Mouse (Mus musculus): ENCODE results near the gene Ocel1. TPM values are rescaled to one million over a fixed set of nuclear protein-coding genes. Genes with fewer than 3 reads are reported as not detected.
A peak's percentile ranks its signal among the peaks of the same experiment; 100 is the strongest.

The Ocel1 gene
- polyA plus RNA-seq, 1 experiment from 2014 or later = 4.4 TPM

DNA sequence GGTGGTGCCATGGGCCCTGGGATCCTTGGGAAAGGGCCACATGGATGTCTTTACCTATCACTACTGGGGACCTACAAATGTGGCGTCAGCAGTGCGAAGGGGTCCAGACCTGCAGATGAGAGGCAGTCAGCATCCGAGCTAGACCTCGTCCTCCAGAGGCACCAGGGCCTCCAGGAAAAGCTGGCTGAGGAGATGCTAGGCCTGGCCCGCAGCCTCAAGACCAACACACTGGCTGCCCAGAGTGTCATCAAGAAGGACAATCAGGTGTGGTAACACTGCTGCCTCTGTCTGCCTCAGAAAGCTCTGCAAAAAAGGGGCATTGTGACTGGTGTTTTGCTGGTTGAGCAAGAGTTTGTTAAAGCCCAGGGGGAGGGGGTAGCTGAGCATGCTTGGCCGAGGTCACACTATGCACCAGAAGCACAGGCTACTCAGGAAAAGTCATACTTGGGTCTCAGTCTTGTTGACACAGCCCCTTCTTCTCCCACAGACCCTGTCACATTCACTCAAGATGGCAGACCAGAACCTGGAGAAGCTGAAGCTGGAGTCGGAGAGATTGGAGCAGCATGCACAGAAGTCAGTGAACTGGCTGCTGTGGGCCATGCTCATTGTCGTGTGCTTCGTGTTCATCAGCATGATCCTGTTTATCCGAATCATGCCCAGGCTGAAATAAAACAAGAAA, 1.9 kb upstream of the Ocel1 start:
- Histone ChIP-seq H3K27me3 (no peaks in the 10 kb centered on the region), H3K4me3 (replicated peaks) (no peak overlapping the region), H3K27ac (no peak overlapping the region), H3K4me2 (no peak overlapping the region), H3K9ac (no peak overlapping the region), H3K36me3 (replicated peaks) (peaks cover 21% of the 10 kb centered on the region), H3K4me1 (peaks cover 24% of the 10 kb centered on the region), H3K9me3 (no peaks in the 10 kb centered on the region)
- 94% methylated on average over 10 of the region's 10 CpGs for WGBS
- no peak for ATAC-seq (ENCODE audit: low FRiP score)

DNA sequence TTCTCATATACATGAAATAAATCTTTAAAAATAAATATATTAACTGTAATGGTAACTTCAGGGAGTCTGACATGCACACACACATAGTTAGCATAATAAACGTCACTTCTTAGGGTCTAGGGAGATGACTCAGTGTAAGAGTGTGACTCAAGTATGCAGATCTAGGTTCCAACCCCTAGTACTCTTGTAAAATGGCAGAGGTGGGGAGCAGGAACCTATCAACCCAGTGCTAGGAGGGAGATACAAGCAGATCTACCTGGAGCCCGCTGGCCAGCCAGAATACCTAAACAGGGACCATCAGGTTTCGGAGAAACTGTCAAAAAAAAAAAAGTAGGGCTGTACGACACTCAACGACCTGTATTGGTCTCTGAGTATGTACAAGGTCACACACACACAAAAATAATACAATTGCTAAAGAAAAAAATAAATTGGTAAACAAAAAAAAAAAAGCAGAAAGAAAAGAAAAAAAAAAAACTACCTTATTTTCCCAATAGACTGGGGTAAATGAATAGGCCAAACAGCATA, 325 bp upstream of the Ocel1 start:
- Histone ChIP-seq H3K9ac (no peak overlapping the region), H3K36me3 (replicated peaks) (peaks cover 28% of the 10 kb centered on the region), H3K27me3 (no peaks in the 10 kb centered on the region), H3K9me3 (no peaks in the 10 kb centered on the region), H3K27ac (no peak overlapping the region), H3K4me2 (peak overlapping the region; percentile 47), H3K4me3 (replicated peaks) (peak overlapping the region; percentile 71), H3K4me1 (peaks cover 30% of the 10 kb centered on the region)
- no peak for ATAC-seq (ENCODE audit: low FRiP score)
- 29% methylated on average over 5 of the region's 5 CpGs for WGBS

DNA sequence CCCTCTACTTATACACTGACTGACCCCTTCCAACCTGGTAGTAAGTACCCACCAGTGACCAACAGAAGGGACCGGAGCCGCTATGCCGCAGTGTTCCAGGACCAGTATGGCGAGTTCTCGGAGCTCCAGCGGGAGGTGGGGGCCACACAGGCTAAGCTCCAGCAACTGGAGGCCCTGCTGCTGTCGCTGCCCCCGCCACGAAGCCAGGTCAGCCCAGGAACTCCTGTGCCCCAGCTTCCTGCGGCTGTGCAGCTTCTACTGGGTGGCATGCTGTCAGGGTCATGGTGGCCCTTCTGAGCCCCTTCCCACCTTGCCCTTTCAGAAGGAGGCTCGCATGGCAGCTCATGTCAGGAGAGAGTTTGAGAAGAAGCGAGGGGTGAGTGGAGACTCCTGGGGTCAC, 1.3 kb downstream of the Ocel1 start:
- H3K27me3 ChIP-seq = peaks cover 12% of the 10 kb centered on the region; the same call in 1 of the 2 replicates
- peaks cover 29% of the 10 kb centered on the region for H3K36me3 ChIP-seq (replicated peaks)
- no peak overlapping the region for H3K9ac ChIP-seq
- H3K4me3 ChIP-seq (replicated peaks) = no peak overlapping the region
- no peak overlapping the region for H3K4me2 ChIP-seq
- peaks cover 36% of the 10 kb centered on the region for H3K4me1 ChIP-seq
- WGBS = 86% methylated on average over 12 of the region's 12 CpGs
- no peaks in the 10 kb centered on the region for H3K9me3 ChIP-seq
- ATAC-seq (ENCODE audit: low FRiP score) = no peak
- no peak overlapping the region for H3K27ac ChIP-seq

DNA sequence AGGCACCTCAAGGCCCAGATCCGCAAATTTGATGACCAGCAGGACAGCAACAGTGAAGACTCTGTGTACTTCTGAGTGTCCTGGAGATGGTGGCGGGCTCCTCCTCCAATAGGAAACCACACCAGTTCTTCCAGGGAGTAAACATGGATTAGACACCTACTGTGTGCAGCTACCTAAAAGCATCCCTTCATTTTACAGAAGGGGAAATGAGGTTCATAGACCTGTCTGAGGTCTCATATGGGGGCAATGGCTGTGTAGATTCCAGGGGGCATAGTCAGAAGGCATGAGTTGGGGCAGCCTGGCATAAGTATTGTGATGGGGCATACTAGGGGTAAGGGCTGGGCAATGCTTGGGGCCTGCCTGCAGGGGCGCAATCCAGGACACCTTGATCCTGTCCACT, 1.9 kb downstream of the Ocel1 start:
- H3K4me3 ChIP-seq (replicated peaks) = no peak overlapping the region
- H3K4me2 ChIP-seq = no peak overlapping the region
- 86% methylated on average over 3 of the region's 3 CpGs for WGBS
- no peaks in the 10 kb centered on the region for H3K9me3 ChIP-seq
- H3K9ac ChIP-seq = no peak overlapping the region
- H3K27ac ChIP-seq = no peak overlapping the region
- peaks cover 31% of the 10 kb centered on the region for H3K4me1 ChIP-seq
- H3K36me3 ChIP-seq (replicated peaks) = peaks cover 34% of the 10 kb centered on the region
- peaks cover 18% of the 10 kb centered on the region for H3K27me3 ChIP-seq
- ATAC-seq (ENCODE audit: low FRiP score) = no peak

DNA sequence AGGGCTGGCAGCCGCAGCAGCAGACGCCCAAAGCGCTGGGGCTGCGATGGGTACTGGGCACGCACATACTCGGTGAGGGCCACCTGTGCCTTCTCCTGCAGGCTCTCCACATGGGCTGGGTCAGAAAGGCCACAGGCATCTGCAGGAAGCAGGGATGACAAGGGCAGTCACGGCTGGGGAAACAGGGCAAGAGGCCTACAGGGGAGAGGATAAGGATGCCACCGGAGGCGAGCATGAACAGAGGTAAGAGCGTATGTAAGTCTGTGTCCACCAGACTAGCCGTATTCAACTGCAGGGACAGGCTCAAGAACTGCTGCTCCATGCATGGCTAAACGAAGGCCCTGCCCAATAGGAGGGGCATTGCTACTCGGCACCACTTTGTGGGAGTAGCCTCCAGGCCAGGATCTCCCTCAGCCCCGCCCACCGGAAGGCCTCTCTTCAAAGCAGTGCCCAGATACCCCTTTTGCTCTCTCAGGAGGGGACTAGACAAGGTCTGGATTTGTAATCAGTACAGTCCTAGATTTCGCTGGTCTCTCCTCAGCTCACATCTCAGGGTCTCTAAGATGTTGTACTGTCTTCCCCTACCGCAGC, 3.6 kb downstream of the Ocel1 start:
- peak overlapping the region; percentile 25; the same call in 1 of the 2 replicates for H3K9ac ChIP-seq
- 78% methylated on average over 17 of the region's 17 CpGs for WGBS
- H3K36me3 ChIP-seq (replicated peaks) = peaks cover 24% of the 10 kb centered on the region
- no peaks in the 10 kb centered on the region for H3K9me3 ChIP-seq
- no peak overlapping the region for H3K4me3 ChIP-seq (replicated peaks)
- H3K4me2 ChIP-seq = no peak overlapping the region
- ATAC-seq (ENCODE audit: low FRiP score) = no peak
- H3K4me1 ChIP-seq = peaks cover 42% of the 10 kb centered on the region
- H3K27ac ChIP-seq = peak overlapping the region; percentile 5; the same call in 1 of the 2 replicates
- peaks cover 26% of the 10 kb centered on the region for H3K27me3 ChIP-seq

DNA sequence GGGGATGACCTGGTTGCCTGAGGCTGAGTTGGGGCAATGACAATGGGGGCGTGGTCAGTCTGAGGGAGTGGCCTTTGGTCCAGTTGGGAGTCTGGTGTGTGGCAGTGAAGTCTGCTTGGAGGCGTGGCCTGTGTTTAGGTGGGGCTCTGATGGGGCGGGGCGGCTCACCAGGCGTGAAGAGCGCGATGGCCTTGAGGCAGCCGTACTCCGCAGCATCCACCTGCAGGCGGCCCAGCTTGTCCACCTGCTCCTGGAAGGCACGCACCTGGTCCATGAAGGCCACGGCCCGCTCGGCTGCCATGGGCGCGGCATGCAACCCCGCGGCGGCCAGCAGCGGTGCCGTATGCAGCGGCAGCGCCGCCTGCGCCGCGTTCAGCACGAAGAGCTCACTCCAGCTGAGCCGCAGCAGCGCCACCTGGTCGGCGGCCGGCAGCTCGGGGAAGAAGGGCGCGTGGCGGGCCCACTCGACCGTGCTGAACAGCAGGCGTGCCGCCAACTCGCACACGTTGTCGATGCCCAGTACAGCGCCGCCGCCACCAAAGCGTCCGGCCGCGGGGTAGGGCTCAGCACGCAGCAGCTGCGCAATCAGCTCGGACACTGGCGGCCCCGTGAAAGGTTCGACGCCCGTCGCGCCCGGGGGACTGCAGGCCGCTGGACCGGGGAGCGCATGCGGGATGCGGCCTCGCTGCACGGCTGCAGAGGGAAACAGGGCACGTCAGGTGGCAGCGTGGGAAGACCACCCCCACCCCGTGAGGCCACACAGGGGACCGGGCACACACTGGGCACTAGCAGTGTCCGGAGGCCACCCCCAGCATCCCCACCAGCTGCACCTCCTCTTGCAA, 4.7 kb downstream of the Ocel1 start:
- Histone ChIP-seq H3K4me3 (replicated peaks) (peak overlapping the region; percentile 36), H3K4me1 (peaks cover 49% of the 10 kb centered on the region), H3K27me3 (peaks cover 30% of the 10 kb centered on the region), H3K4me2 (peak overlapping the region; percentile 60), H3K27ac (peak overlapping the region; percentile 65), H3K36me3 (replicated peaks) (peaks cover 21% of the 10 kb centered on the region), H3K9me3 (no peaks in the 10 kb centered on the region), H3K9ac (peak overlapping the region; percentile 49)
- peak; percentile 7; the same call in 1 of the 2 replicates for ATAC-seq (ENCODE audit: low FRiP score)
- 3% methylated on average over 74 of the region's 74 CpGs for WGBS

DNA sequence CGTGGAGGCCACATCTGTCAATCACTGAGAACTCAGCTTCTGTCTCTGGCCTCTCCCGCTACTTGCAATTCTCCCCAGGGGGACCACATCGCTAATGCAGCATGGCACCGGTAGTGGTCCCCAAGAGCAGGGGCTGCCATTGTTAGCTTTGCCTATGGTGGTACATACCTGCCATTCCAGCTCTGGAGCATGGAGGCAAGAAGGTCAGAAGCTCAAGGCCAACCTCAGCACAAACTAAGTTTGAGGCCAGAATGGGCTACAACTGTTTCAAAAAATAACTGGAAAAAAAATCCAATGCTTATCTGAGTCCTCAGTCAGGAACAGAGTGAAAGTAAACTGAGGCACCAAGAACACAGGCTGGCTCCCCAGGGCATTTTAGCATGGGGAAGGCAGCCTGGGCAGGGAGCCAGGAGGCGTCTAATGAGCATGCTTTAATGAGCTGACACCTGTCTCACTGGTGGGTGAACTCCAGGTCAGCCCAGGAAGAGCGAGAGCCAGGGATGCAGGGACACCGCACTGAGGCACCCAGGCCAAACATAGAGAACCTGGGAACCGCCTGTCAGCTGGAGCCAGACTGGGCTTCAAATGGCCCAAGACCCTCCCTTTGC, 5.4 kb downstream of the Ocel1 start:
- Histone ChIP-seq H3K4me3 (replicated peaks) (peak overlapping the region; percentile 36), H3K27me3 (peaks cover 35% of the 10 kb centered on the region), H3K9me3 (no peaks in the 10 kb centered on the region), H3K4me1 (peaks cover 55% of the 10 kb centered on the region), H3K36me3 (replicated peaks) (peaks cover 21% of the 10 kb centered on the region), H3K27ac (no peak overlapping the region), H3K4me2 (peak overlapping the region; percentile 60), H3K9ac (peak overlapping the region; percentile 49)
- 36% methylated on average over 8 of the region's 8 CpGs for WGBS
- no peak for ATAC-seq (ENCODE audit: low FRiP score)

DNA sequence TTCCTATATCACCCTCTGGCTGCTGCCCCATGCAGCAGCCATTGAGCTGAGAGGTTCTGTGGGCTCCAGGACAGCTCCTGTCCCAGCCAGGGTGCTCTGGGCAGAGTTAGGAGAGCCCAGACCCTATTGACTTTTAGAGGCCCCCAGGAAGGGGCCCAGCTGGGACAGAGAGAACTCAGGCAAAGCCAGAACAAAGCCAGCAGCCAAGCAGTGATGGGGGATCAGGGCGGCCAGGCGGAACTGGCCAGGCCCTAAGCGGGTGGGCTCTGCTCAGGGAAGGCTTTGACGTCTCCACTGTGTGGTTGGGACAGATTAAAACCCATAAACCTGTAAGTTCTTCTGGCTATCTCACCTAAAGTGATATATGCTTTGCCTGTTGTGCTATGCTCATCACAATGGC, 7.9 kb downstream of the Ocel1 start:
- Histone ChIP-seq H3K36me3 (replicated peaks) (peaks cover 14% of the 10 kb centered on the region), H3K4me3 (replicated peaks) (no peak overlapping the region), H3K27me3 (peaks cover 35% of the 10 kb centered on the region), H3K4me1 (peaks cover 72% of the 10 kb centered on the region), H3K9me3 (no peaks in the 10 kb centered on the region), H3K9ac (no peak overlapping the region), H3K27ac (no peak overlapping the region), H3K4me2 (peak overlapping the region; percentile 98)
- ATAC-seq (ENCODE audit: low FRiP score) = no peak
- 15% methylated on average over 4 of the region's 4 CpGs for WGBS

DNA sequence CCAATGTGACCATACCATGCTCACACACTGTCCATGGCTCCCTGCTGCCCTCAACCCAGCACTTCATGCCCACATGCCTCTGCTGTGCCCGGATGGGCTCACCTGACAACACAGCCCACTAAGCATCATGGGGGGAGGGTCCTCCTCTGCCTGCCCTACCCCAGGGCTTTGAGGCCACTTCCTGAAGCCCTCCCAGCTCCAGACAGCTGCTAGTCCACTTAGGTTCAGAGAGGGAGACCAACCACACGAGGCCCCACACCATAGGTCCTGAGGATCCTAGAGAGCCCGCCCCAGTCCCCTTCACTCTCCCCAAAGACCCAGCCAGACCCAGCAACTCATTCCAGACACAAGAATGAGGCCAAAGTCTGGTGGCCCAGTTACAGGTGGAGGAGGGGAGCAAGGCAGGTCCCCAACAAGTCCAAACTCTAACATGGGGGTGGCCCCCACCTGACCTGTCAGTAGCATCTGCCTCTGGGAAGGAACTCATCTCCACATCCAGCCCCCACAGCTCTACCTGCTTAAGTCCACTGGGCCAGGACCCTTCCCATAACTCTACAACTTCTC, 8.5 kb downstream of the Ocel1 start:
- peaks cover 35% of the 10 kb centered on the region for H3K27me3 ChIP-seq

DNA sequence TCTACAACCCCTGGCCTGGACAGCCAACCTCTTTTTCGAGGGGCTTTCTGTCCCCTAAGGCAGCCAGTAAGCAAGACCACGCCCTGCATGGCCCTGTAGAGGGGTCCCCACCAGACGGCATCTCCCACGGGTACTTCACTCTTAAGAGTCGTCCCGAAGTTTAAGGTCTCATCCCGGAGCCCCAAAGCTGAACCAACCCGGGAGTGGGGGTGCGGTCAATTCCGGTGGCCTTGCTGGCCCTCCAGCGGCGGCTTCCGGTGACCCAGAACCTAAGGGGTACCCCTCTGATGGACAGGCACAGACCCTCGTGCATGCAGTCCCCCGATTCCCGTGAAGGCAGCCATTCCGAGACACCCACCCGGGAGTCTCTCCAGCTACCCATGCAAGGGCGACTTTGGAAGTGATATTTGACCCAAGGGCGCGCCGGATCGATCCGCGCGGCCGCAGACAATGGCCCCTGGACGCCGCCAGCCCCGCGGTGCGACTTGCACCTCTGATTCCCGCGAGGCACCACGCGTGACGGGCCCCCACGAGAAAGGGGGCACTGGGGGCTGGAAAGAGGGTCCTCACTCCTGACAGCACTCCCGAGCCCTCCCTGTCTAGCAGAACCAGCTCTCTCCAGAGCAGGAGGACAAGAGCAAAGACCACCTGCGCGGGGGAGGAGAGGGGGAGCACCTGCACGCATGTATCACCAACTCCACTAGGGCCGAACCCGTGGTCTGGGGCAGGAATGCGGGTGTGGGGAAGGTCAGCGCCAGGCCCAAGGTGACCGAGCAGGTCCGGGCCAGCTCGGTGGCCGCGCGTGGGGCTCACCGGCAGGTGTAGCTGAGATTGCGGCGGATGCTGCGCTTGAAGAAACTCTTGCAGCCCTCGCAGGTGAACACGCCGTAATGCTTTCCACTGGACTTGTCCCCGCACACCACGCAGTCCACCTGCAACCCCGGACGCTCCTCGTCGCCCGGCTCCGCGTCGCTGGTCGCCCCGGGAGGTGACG, 9.4 kb downstream of the Ocel1 start:
- Histone ChIP-seq H3K4me3 (replicated peaks) (peak overlapping the region; percentile 75), H3K27me3 (peaks cover 35% of the 10 kb centered on the region), H3K9ac (peak overlapping the region; percentile 80), H3K36me3 (replicated peaks) (peaks cover 6% of the 10 kb centered on the region), H3K4me2 (peak overlapping the region; percentile 98), H3K27ac (0 out of 2 replicates have a peak overlapping the region, but pooled peaks have one; percentile 89), H3K9me3 (no peaks in the 10 kb centered on the region), H3K4me1 (peaks cover 68% of the 10 kb centered on the region)
- WGBS = 1% methylated on average over 72 of the region's 72 CpGs
- ATAC-seq (ENCODE audit: low FRiP score) = no peak

More for the DNA sequence above, 8.5 kb downstream of the Ocel1 start:
- 39% methylated on average over 3 of the region's 3 CpGs for WGBS
- Histone ChIP-seq H3K27ac (no peak overlapping the region), H3K9me3 (no peaks in the 10 kb centered on the region), H3K9ac (peak overlapping the region; percentile 80), H3K4me2 (peak overlapping the region; percentile 98), H3K36me3 (replicated peaks) (peaks cover 9% of the 10 kb centered on the region), H3K4me1 (peaks cover 72% of the 10 kb centered on the region), H3K4me3 (replicated peaks) (peak overlapping the region; percentile 75)
- ATAC-seq (ENCODE audit: low FRiP score) = no peak
